In genomic region chr4:134767426-134768225, GRCm38 (mm10) we compare ENCODE assay signal across 7 mouse cellular contexts. TPM values are rescaled to one million over a fixed set of nuclear protein-coding genes. Genes with fewer than 3 reads are reported as not detected.
DNase-seq lines count a peak whose midpoint lies in the region; ATAC-seq lines count a peak whose summit lies in the region.

Gene Ldlrap1 (minus strand): TSS chr4:134768024.

- H3K36me3 ChIP-seq in hindbrain, embryonic 12.5 days: no peaks in the 10 kb centered on the region
- H3K36me3 ChIP-seq in limb, embryonic 10.5 days: no peaks in the 10 kb centered on the region
- H3K36me3 ChIP-seq in midbrain, embryonic 11.5 days (ENCODE audit: control insufficient read depth, insufficient read depth, low read length): no peaks in the 10 kb centered on the region

- no peak within 1 kb of the TSS for H3K27ac ChIP-seq in hindbrain, embryonic 12.5 days
- H3K27ac ChIP-seq in limb, embryonic 10.5 days: peak within 1 kb of the TSS; percentile 88
- H3K27ac ChIP-seq in midbrain, embryonic 11.5 days (ENCODE audit: low read depth, low read length): no peak within 1 kb of the TSS

- peaks cover 67% of the 10 kb centered on the region for H3K27me3 ChIP-seq in hindbrain, embryonic 12.5 days
- H3K27me3 ChIP-seq in limb, embryonic 10.5 days (ENCODE audit: low read depth, poor library complexity, severe bottlenecking): peaks cover 57% of the 10 kb centered on the region
- H3K27me3 ChIP-seq in midbrain, embryonic 11.5 days (ENCODE audit: control insufficient read depth, insufficient read depth, low read length): peaks cover 29% of the 10 kb centered on the region

- peak within 1 kb of the TSS; percentile 63 for H3K4me3 ChIP-seq in hindbrain, embryonic 12.5 days
- H3K4me3 ChIP-seq in limb, embryonic 10.5 days: peak within 1 kb of the TSS; percentile 82
- peak within 1 kb of the TSS; percentile 53 for H3K4me3 ChIP-seq in midbrain, embryonic 11.5 days (ENCODE audit: low read depth, low read length)

- ATAC-seq in hindbrain, embryonic 12.5 days (ENCODE audit: low FRiP score): peak; percentile 69
- peak; percentile 86 for ATAC-seq in midbrain, embryonic 11.5 days (ENCODE audit: low FRiP score)

- peak within 1 kb of the TSS; percentile 92 for H3K4me2 ChIP-seq in hindbrain, embryonic 12.5 days (replicated peaks)
- H3K4me2 ChIP-seq in midbrain, embryonic 11.5 days: peak within 1 kb of the TSS; percentile 72

- peak within 1 kb of the TSS; percentile 68 for H3K9ac ChIP-seq in hindbrain, embryonic 12.5 days
- peak within 1 kb of the TSS; percentile 54 for H3K9ac ChIP-seq in midbrain, embryonic 11.5 days (ENCODE audit: low read length)

- WGBS in hindbrain, embryonic 12.5 days: under 1% methylated on average over 78 of the region's 80 CpGs
- under 1% methylated on average over 80 of the region's 80 CpGs for WGBS in limb, embryonic 10.5 days
- under 1% methylated on average over 75 of the region's 80 CpGs for WGBS in midbrain, embryonic 11.5 days

- H3K9me3 ChIP-seq in hindbrain, embryonic 12.5 days (replicated peaks): no peaks in the 10 kb centered on the region
- no peaks in the 10 kb centered on the region for H3K9me3 ChIP-seq in limb, embryonic 10.5 days (replicated peaks)
- H3K9me3 ChIP-seq in midbrain, embryonic 11.5 days (ENCODE audit: control insufficient read depth, low read length): no peaks in the 10 kb centered on the region

- DNase-seq in R1 (ENCODE audit: low read depth, low spot score): peak; percentile 75
- DNase-seq in cerebellum, adult 8-10 months: peak; percentile 75
- peak; percentile 67 for DNase-seq in forelimb bud, embryonic 11.5 days (ENCODE audit: low read depth, low spot score)
- DNase-seq in limb, embryonic 10.5 days (ENCODE audit: low spot score): peak; percentile 86
- peak; percentile 98 for DNase-seq in midbrain, embryonic 11.5 days (ENCODE audit: low spot score, missing footprints)
- DNase-seq in spleen, adult 12 weeks (ENCODE audit: low spot score): peak; percentile 79

- peaks cover 16% of the 10 kb centered on the region for H3K4me1 ChIP-seq in hindbrain, embryonic 12.5 days
- peaks cover 54% of the 10 kb centered on the region for H3K4me1 ChIP-seq in limb, embryonic 10.5 days
- H3K4me1 ChIP-seq in midbrain, embryonic 11.5 days (ENCODE audit: control insufficient read depth, insufficient read depth, low read length): peaks cover 11% of the 10 kb centered on the region

RNA-seq across cellular contexts. Expression of gene Ldlrap1, which starts in this region (rescaled TPM):
- polyA plus RNA-seq in hindbrain, embryonic 12.5 days (2016; fragmentation: Nextera tagmentation; extraction: Ambion mirVana): 7.8 and 10.4 TPM in 2 replicates
- 14.4 and 20.4 TPM in 2 replicates for polyA plus RNA-seq in limb, embryonic 10.5 days (2016; fragmentation: Nextera tagmentation; extraction: Ambion mirVana)
- polyA plus RNA-seq in midbrain, embryonic 11.5 days (2014; fragmentation: Nextera tagmentation; extraction: Ambion mirVana): 4.8 and 5.7 TPM in 2 replicates
